Mouse (Mus musculus) spleen, adult 2 months (tissue): ENCODE data around the gene Polr2c.

Experiments
- CTCF ChIP-seq: fragments of 200-500 bp; IDR thresholded peaks from 2 replicates; pipeline ENCODE4 v1.5.1; 2011; ENCODE audit warnings: mild to moderate bottlenecking, inconsistent platforms; ENCODE audit not compliant: insufficient read depth, insufficient read length, insufficient replicate concordance; ENCODE audit errors: extremely low read depth
- POLR2A ChIP-seq: fragments of 200-500 bp; IDR thresholded peaks from 2 replicates; pipeline ENCODE4 v1.6.1; 2011; ENCODE audit warnings: low read depth, low read length, inconsistent platforms

- TF ChIP-seq CTCF: no peak
- TF ChIP-seq POLR2A: no peak
Observed at GRCm38 (mm10) chr8:94888383-94889036, 31.3 kb downstream of the Polr2c start.
